Mouse (Mus musculus): ENCODE data around the gene Synpo2. TPM values are rescaled to one million over a fixed set of nuclear protein-coding genes. Genes with fewer than 3 reads are reported as not detected.

Synpo2 gene
- polyA plus RNA-seq, 2 experiments from 2014 or later, result 0.05 TPM; not detected in 1

DNA sequence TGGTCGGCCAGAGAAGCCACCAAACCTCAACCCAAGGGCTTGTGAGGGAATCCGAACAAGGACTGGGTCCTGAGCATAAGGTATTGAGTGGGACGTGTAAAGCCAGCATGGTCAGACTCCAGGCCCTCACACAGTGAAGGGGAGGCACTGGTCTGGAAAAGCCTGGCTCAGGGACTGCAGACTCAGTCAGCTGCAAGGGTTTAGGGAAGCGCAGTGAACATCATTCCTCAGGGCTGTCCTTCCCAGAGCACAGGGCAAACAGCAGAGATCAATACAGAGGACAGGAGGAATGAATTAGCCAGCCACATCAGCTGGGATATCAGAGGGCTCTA is 72.8 kb downstream of the Synpo2 start:
- ATAC-seq, result no peak

DNA sequence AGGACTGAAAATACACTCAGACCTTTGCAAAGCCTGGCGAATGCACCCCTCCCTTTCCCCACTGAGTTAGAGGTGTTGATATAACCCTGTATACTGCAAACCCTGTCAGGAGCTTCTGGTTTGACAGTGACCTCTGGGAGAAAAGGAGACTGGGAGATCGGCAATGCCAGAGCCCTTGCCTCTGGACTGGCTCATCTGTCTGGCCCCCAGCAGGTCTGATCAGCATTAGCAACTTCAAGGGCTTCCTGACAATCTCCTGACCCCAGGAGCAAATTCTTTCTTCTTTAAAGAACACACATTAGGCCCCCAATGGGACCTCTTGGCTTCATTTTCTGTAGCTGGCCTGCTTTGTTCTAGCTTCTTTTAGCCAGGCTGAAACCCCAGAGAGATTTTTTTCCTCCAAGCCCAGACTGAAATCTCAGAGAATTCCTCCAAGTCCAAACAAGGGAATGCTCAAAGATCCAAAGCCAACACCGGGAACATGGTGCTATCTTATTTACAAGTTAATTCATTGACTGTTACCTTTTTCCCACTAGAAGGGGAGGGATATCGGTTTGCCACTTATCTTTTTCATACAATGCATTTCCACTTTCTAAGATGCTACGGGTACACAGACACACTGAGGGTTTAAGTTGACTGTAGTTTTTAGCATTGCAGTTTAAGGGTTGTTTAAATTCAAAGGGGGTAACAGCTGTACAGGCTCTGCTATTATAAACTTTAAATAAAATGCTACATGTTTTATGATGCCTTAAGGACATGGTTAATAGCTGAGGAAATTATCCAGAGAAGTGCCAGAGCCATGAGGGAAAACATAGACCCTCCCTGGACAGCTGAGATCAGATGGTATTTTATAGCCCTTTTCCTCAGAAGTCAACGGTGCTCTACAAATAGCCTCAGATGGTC is 73.4 kb downstream of the Synpo2 start:
- no peak for ATAC-seq

DNA sequence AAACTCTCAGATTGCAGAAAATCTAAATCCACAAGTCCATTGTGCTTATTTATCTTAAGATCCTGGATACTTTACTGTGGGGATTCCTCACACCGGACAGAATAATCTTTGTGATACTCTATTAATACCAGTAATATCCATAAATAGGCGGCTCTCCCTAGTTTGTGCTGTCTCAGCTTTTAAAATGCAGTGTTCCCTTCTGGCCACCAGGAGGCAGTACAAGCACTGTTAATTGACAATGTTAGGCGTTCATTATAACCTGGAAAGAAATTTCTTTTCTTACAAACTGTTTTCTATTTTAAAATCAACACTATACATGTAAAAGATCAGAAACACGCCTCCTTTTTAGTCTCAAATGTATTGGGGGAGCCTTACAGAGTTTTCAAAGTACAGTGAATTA is 75.2 kb downstream of the Synpo2 start:
- ATAC-seq, result peak; percentile 81

DNA sequence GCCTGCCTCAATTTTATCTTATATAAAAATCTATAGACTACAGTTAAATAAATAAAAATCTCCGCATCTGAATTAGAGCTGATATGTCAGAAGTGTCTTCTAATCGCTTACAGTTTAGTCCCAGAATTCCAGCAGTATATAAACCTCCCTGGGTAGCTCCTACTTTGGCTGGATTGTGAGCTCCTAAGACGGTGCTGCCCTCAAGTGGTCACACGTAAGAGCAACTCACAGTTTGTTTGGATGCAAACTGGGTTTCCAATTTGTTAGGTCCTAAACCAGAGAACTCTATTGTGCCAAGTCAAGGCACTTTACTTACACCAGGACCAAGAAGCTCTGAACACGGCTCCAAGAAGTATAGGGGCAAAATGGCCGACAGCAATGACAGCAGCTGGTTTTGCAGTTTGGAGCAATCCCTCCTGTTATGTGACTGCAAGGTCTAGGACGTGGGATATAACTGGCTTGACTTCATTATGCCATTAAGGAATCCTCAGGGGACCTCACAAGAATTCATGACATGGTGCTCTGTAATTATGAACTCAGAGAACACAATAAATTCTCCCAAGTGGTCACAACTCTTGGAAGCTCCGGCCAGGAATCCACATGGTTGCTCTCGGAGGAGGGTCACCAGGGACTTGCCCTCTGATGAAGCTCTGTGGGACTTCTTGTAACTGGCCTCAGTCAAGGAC is 76.7 kb downstream of the Synpo2 start:
- ATAC-seq, result no peak

DNA sequence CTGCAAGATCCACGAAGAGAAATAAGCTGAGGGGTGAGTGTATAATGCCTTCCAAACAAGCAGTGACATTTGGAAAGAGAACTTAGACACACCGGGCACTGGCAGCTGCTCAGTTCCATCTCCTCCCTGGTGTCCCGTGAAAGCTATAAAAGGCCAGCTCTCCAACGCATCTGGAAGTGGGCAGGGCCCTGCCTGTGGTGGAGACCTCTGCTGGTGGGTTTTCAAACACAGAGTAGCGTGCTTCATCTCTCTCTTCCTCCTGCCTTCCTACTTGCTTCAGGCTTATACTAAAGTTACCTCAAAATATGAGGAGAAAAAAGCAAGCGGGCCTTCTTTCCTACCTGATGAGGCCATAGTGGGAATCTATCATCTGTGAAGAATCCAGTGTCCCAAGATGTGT is 77.4 kb downstream of the Synpo2 start:
- no peak for ATAC-seq

DNA sequence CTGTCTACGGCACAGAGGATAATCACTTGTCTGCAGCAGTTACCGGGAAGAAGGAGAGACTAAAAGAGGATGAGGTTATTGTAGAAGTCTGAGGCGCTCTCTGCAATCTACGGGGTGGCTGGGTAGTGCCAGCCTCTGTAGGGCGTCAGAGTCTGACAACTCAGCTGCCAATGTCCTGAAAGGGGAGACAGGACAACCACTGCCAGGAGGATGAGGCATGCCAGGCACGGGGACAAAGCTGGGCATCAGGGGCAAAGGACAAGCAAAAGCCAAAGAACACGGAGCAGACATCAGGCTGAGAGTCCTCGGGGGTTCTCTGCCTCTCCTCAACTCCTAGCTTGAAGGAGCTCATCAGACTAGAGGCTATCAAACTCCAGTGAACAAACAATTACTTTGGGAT is 82.6 kb downstream of the Synpo2 start:
- ATAC-seq, result no peak

DNA sequence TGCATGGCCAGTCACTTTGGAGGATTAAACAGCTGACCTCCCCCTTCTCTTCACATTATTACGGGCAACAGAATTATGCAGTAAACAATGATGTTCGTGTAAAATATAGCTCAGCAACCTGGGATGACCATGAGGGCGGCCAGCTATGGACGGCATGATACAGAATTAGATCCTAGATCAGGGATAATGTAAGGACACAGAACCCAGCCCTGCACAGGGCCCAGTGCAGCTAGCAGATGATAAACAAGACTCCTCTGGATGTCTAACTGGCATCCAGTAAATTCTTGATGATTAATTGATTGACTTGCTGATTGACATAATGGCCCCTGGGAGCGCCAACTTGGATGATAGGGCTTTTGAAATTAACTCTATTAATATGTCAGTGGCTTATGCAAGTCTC is 83.0 kb downstream of the Synpo2 start:
- no peak for ATAC-seq

DNA sequence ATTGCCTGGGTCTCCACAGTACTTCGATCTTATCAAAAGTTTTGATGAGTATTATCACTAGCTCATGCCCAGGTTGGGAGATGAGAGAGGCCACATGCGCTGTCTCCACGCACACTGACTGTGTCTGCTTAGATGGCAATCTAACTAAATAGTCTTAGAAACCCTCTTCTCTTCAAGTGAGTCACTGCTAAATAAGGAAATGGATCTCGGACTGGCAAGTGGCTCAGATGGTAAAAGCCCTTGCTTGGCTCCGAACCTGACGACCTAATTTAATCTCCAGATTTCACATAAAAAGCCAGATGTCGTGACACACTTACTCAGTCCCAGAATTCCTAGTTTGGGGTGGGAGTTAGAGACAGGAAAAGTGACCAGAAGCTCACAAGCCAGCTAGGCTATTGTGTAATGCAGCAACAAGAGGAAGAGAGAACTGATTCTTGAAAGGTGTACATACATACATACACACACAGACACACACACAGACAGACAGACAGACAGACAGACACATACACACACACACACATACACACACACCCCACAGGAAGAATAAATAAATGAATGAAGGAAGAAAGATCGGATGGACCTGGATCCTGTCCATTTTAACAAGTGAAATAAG is 85.3 kb downstream of the Synpo2 start:
- no peak for ATAC-seq

DNA sequence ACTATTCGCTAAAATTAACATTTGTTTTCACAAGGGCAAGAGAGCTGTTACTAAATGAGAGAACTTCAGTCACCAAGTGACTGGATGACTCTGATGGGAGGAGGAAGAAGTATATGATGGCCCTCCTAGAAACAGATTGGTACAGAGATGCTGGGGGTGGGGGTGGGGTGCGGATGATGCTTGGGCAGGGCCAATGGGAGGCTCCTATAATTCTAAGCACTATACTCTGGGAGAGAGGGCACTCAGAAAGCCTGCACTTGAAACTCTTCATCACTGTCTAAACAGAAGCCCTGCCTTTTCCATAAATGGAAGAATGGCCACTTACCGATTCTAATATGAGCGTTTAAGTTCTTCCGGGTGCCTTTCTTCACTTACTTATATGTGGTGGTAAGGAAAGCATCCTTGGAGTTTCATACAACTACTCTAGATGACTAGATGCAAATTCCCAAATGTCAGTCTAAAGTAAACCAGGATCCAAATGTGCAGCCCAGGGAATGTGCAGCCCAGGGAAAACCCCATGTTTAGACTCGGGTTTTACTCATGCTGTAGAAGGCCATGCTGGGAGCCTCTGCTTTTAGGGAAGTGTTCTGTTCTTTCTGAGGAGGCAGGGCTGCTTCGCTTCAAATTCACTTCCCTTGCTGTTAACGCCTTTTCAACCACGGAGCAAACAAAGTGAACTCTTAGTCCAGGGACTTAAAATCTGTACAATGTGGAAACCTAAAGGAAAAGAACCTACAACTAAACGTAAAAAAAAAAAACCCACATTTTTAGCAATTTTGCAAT is 86.4 kb downstream of the Synpo2 start:
- ATAC-seq, result no peak

DNA sequence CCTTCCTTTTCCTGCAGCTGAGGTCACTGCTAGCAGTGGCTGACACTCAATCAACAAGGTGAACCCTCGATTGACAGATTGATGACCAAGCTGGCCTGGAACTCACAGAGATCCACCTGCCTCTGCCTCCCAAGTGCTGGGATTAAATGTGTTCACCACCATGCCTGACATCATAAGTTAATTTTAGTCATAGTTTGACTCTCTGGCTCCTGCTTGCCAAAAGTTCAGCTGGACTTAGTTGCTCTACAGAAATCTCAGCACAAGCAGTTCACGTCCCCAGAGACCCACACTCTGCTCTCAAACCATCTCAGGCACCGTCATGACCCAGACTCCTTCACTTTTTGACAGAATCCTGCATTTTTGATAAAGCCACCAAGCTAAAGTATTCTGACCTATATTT is 87.3 kb downstream of the Synpo2 start:
- no peak for ATAC-seq

DNA sequence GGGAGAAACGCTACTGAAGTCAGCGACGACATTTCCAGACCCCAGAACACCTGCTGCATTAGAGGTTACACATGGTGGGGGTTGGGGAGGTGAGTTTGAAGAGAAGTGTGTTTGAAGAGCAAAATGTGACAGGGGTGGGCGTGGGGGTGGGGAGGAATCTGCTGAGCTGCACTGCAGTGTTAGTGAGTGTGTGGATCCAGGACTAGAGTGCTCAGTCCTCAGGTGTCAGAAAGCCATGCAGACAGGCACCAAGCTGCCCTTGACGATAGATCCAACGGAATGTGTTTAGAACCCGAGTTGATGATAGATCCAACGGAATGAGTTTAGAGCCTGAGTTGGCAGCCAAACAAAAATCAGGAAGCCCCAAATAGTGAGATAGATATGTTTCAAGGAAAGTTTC is 89.4 kb downstream of the Synpo2 start:
- ATAC-seq, result no peak

DNA sequence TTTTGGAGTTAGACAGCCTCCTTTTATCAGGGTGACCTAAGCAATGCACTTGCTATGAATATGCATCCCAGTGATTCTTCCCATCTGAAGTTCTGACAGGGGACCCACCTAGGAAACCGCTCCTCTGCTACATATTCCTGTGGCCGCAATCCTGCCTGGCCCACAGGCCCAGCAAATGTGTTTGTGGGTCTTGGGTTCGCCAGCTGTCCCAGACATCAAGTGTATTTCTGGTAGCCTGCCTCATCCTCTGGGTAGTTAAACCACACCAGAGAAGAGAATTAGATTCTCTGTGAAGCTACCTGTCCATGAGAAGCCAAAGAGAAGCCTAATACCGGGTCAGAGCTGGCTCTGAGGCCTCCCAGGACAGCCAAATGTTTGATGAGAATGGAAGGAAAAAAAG is 90.0 kb downstream of the Synpo2 start:
- no peak for ATAC-seq

DNA sequence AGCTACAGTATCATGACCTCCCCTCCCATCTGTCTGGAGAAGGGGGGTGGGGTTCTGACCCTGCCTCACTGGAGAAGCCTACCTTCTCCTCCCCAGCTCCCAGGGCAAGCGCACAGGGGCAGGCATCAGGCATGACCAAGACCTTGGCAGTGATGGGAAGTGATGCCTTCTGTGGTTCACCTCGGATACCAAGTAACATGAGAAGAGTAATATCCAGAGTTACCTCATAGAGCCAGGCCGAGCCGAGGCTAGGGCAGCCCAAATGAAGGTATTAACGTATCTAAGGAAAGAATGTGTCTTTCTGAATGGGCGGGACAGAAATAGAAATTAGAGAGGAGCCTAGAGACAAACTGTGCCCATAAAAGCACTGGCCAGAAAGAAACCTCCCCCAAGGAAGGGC is 92.5 kb downstream of the Synpo2 start:
- no peak for ATAC-seq

DNA sequence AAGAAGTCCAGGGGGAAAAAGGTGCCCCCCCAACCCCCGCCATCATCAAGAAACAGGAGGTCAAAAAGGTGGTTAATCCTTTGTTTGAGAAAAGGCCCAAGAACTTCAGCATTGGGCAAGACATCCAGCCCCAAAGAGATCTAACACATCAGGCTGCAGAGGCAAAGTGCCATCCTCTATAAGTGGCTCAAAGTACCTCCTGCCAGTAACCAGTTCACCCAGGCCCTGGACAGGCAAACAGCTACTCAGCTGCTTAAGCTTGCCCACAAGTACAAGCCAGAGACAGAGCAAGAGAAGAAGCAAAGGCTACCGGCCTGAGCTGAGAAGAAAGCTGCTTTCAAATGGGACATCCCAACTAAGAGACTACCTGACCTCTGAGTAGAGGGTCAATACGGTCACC is 93.7 kb downstream of the Synpo2 start:
- no peak for ATAC-seq

DNA sequence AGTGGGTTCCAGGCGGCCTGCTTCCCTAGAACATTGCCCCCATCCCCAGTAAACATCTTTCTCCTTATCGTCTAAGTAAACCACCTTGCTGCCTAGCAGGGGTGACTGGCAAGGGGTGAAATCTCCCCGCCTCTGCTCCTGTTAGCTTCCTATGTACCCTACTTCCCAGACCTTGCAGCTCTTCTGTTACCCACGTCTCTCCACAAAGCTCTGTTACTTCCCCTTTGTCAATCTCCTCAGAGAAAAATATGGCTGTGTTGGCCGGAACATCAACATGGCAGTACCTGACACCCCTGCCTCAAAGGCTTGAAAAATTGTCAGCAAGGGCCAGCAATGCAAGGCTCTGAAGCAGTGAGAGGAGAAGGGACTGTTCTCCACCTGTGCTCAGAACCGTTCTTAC is 94.9 kb downstream of the Synpo2 start:
- ATAC-seq, result no peak

DNA sequence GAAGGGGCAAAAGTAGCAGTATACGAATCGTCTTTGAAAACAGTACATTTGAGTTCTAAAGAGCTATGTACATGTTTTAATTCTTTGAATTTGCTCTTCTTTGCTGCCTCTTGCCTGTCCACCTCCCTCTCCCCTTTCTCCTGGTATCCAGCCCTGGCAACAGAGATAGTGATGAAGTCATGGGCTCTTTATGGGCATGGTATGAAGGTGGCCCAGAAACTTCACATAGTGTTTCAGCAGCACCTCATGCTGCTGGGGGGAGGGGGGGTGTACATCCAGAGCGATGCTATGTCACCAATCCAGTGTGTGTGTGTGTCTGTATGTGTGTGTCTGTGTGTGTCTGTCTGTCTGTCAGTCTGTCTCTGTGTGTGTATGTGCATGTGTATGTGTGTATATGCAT is 95.8 kb downstream of the Synpo2 start:
- no peak for ATAC-seq

DNA sequence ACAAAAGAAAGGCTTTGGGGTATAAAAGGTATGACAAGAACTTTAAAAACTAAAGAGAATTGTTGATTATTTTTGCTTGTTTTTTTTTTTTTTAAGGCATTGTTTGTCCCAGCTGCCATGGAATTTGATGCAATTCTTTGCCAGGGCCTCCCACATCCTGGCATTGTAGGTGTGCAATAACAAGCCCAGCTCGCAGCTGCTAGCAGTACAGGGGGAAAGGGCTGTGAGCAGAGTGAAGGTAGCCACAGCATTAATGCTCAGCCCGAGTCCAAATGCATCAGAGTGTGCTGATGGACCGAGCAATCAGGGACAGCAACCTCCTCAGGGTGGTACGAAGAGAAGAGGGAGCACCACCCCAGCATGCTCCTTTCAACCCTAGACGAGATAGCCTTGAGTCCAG is 96.3 kb downstream of the Synpo2 start:
- no peak for ATAC-seq

DNA sequence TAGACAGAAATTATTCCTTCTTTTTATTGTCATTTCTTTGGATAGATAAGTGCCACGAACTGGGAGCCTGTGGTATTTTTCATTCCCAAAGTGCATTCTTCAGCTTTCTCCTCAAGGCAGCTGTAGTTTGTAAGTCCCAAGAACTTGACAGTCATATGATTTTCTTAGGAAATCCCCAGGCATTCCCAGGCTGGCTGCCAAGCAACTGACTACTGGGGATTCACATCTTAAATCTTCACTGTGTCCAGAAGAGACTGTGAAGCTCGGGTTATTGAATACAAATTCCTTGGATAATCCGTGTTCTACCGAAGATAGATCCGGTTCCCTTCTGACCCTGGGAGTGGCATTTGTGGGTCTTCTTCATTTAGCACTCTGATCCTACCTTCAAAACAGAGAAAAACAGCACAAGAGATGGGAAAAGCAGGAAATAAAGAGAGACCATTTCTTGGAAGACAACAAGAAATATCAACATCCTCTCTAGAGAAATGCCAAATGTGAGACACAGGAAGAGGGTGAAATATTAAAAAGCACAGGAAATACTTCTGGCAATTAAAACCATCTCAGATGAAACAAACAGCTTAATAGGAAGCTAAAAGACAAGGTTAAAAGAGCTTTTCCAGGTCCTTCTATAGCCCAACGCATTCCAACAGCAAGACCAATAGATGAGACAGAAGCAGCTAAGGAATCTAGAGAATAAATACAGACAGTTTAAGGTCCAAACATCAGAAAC is 97.5 kb downstream of the Synpo2 start:
- no peak for ATAC-seq

DNA sequence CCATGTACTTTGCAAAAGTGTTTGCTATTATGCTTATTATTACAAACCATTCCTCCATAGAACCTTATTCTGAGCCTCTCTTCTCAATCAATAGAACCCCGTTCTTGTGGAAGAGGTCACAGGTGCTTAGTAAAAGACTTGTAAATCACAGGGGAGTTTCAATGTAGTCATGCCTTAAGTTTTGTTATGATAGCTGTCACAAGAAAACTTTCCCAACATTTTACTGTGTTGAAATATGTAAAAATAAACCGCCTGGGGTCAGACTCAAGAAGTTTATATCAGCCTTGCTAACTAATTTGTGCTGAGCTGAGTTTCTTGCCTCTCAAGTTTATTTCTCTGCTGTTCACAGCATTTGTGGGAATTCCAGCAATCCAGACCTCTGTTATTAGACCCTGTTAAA is 103.8 kb downstream of the Synpo2 start:
- no peak for ATAC-seq

DNA sequence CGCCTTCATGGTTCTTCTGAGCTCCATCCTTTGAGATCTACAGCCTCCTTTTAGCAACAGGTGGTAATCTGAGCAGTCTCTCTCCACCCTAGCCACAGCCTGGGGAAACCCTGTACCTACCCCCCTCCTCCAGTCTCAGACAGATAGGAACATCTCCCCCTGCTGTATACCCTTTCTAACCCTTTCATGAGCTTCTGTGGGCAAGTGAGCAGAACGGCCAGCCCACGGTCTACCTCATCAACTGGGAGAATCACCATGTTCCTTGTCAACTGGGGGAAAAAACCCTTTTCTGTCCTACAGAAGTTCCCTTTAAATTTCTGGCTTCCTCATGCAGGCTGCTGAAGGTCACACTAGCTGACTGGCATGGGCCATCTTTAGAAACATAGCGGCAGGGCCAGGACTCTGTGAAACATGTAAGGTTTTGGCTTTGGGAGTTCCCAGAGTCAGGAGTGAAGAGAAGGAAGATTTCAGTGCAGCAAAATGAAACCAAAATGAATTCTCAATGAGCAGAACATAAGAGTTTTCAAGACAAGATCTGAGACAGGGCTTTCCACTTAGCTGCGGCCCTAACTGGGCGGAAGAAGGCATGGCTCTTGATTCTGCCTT is 104.7 kb downstream of the Synpo2 start:
- no peak for ATAC-seq

DNA sequence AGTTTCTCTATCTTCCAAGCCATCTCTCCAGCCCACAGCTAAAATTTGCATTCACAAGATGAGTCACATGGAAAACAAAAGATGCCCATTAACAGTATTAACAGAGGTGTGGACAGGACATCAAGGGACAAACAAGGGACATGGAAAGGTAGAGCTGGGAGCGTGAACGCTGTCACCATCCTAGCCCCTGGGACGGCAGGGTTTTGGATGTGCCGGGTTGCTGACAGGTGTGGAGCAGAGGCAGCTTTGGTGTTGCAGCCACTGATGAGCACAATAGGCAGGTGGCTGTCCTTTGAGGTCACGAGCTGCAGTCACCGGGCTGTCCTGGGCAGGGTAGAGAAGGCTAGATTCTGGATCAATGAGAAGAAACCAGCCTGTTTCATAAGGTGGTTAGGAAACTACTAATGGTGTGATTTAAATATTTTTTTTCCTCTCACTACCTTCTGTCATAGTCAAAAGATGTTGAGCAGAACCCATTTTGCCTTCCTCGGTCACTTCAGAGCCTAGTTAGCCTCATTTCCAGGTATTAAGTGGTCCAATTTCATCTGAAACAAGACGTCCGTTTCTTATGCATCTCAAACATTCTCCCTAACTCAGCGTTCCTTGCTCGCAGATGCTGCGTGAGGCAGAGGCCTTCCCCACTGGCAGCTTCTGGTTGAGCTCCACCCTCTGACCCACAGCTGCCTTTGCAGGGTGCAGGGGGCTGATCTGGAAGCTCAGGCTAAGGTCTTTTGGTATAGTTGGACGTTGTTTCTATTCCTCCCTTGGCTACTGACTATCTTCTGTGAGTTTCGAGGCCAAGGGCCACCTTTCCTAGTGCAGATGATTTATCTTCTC is 105.4 kb downstream of the Synpo2 start:
- no peak for ATAC-seq
